Mouse (Mus musculus) mesoderm, embryonic 11.5 days (tissue): ENCODE results near the gene Iqschfp.

ENCODE experiments used
- DNase-seq: peaks from one replicate; pipeline ENCODE4 v3.0.0-alpha.2; 2012; ENCODE audit warnings: low read depth, low spot score

The Iqschfp gene

GRCm38 (mm10) chr3:68518586-68518985, 626.6 kb downstream of the Iqschfp start:
- no peak for DNase-seq

GRCm38 (mm10) chr3:68525361-68525878, 633.4 kb downstream of the Iqschfp start:
- no peak for DNase-seq

GRCm38 (mm10) chr3:68526416-68526815, 634.4 kb downstream of the Iqschfp start:
- no peak for DNase-seq

GRCm38 (mm10) chr3:68527182-68527581, 635.1 kb downstream of the Iqschfp start:
- DNase-seq, result no peak

GRCm38 (mm10) chr3:68531908-68532307, 639.9 kb downstream of the Iqschfp start:
- no peak for DNase-seq

GRCm38 (mm10) chr3:68534571-68535051, 642.6 kb downstream of the Iqschfp start:
- DNase-seq, result peak; percentile 29

- no peak for DNase-seq
Measured at GRCm38 (mm10) chr3:68535160-68535728, 643.2 kb downstream of the Iqschfp start.

- DNase-seq, result no peak
Measured at GRCm38 (mm10) chr3:68536071-68536470, 644.0 kb downstream of the Iqschfp start.

GRCm38 (mm10) chr3:68541688-68542087, 649.7 kb downstream of the Iqschfp start:
- no peak for DNase-seq

GRCm38 (mm10) chr3:68542944-68543501, 651.0 kb downstream of the Iqschfp start:
- DNase-seq, result peak; percentile 73

GRCm38 (mm10) chr3:68544811-68545210, 652.8 kb downstream of the Iqschfp start:
- DNase-seq, result no peak

GRCm38 (mm10) chr3:68545898-68546297, 653.9 kb downstream of the Iqschfp start:
- no peak for DNase-seq

GRCm38 (mm10) chr3:68555087-68555662, 663.1 kb downstream of the Iqschfp start:
- DNase-seq, result no peak

GRCm38 (mm10) chr3:68556891-68557290, 664.9 kb downstream of the Iqschfp start:
- no peak for DNase-seq

- DNase-seq, result no peak
Measured at GRCm38 (mm10) chr3:68558744-68559143, 666.7 kb downstream of the Iqschfp start.

- no peak for DNase-seq
Measured at GRCm38 (mm10) chr3:68560057-68560456, 668.0 kb downstream of the Iqschfp start.

- DNase-seq, result no peak
Measured at GRCm38 (mm10) chr3:68562838-68563237, 670.8 kb downstream of the Iqschfp start.

- no peak for DNase-seq
Measured at GRCm38 (mm10) chr3:68563922-68564321, 671.9 kb downstream of the Iqschfp start.

GRCm38 (mm10) chr3:68564978-68565674, 673.1 kb downstream of the Iqschfp start:
- DNase-seq, result no peak

GRCm38 (mm10) chr3:68565675-68566055, 673.6 kb downstream of the Iqschfp start:
- DNase-seq, result no peak

- no peak for DNase-seq
Measured at GRCm38 (mm10) chr3:68567581-68567980, 675.5 kb downstream of the Iqschfp start.

- DNase-seq, result no peak
Measured at GRCm38 (mm10) chr3:68568149-68568548, 676.1 kb downstream of the Iqschfp start.
